Mouse (Mus musculus): ENCODE measurements around the gene Bnip2.

The Bnip2 gene

GRCm38 (mm10) chr9:70003516-70003915, 14.2 kb downstream of the Bnip2 start:
- H3K9me3 ChIP-seq (ENCODE audit: low read length) = no peaks in the 10 kb centered on the region
- no peaks in the 10 kb centered on the region for H3K27me3 ChIP-seq (ENCODE audit: insufficient read depth, low read length)
- no peaks in the 10 kb centered on the region for H3K4me1 ChIP-seq (replicated peaks; ENCODE audit: low read depth, low read length)
- H3K36me3 ChIP-seq (ENCODE audit: insufficient read depth, low read length) = peaks cover 95% of the 10 kb centered on the region
- no peak overlapping the region for H3K4me3 ChIP-seq (replicated peaks; ENCODE audit: low read length)
- no peak for TF ChIP-seq POU5F1 (IDR thresholded peaks at IDR 0.05; ENCODE audit: borderline replicate concordance, low read length)
- TF ChIP-seq NANOG (IDR thresholded peaks at IDR 0.05; ENCODE audit: borderline replicate concordance, low read length) = no peak
- no peak for TF ChIP-seq CTCF (conservative IDR thresholded peaks at IDR 0.05; ENCODE audit: low read length)

- no peaks in the 10 kb centered on the region for H3K27me3 ChIP-seq (ENCODE audit: insufficient read depth, low read length)
- H3K9me3 ChIP-seq (ENCODE audit: low read length) = no peaks in the 10 kb centered on the region
- H3K36me3 ChIP-seq (ENCODE audit: insufficient read depth, low read length) = peaks cover 88% of the 10 kb centered on the region
- peaks cover 6% of the 10 kb centered on the region for H3K4me1 ChIP-seq (replicated peaks; ENCODE audit: low read depth, low read length)
- no peak for TF ChIP-seq NANOG (IDR thresholded peaks at IDR 0.05; ENCODE audit: borderline replicate concordance, low read length)
- TF ChIP-seq POU5F1 (IDR thresholded peaks at IDR 0.05; ENCODE audit: borderline replicate concordance, low read length) = no peak
- TF ChIP-seq CTCF (conservative IDR thresholded peaks at IDR 0.05; ENCODE audit: low read length) = no peak
- H3K4me3 ChIP-seq (replicated peaks; ENCODE audit: low read length) = no peak overlapping the region
Measured at GRCm38 (mm10) chr9:70006984-70007383, 17.7 kb downstream of the Bnip2 start.

GRCm38 (mm10) chr9:70007506-70008248, 18.4 kb downstream of the Bnip2 start:
- TF ChIP-seq POU5F1 (IDR thresholded peaks at IDR 0.05; ENCODE audit: borderline replicate concordance, low read length) (no peak), CTCF (conservative IDR thresholded peaks at IDR 0.05; ENCODE audit: low read length) (no peak), NANOG (IDR thresholded peaks at IDR 0.05; ENCODE audit: borderline replicate concordance, low read length) (no peak)
- no peaks in the 10 kb centered on the region for H3K9me3 ChIP-seq (ENCODE audit: low read length)

GRCm38 (mm10) chr9:70009754-70010304, 20.6 kb downstream of the Bnip2 start:
- peaks cover 24% of the 10 kb centered on the region for H3K4me1 ChIP-seq (replicated peaks; ENCODE audit: low read depth, low read length)
- no peaks in the 10 kb centered on the region for H3K9me3 ChIP-seq (ENCODE audit: low read length)
- no peak for TF ChIP-seq CTCF (conservative IDR thresholded peaks at IDR 0.05; ENCODE audit: low read length)
- no peak for TF ChIP-seq POU5F1 (IDR thresholded peaks at IDR 0.05; ENCODE audit: borderline replicate concordance, low read length)
- no peak for TF ChIP-seq NANOG (IDR thresholded peaks at IDR 0.05; ENCODE audit: borderline replicate concordance, low read length)
- no peaks in the 10 kb centered on the region for H3K27me3 ChIP-seq (ENCODE audit: insufficient read depth, low read length)
- peaks cover 68% of the 10 kb centered on the region for H3K36me3 ChIP-seq (ENCODE audit: insufficient read depth, low read length)
- H3K4me3 ChIP-seq (replicated peaks; ENCODE audit: low read length) = no peak overlapping the region

More at GRCm38 (mm10) chr9:70007506-70008248, 18.4 kb downstream of the Bnip2 start:
- Histone ChIP-seq H3K4me1 (replicated peaks; ENCODE audit: low read depth, low read length) (peaks cover 6% of the 10 kb centered on the region), H3K36me3 (ENCODE audit: insufficient read depth, low read length) (peaks cover 81% of the 10 kb centered on the region), H3K27me3 (ENCODE audit: insufficient read depth, low read length) (no peaks in the 10 kb centered on the region), H3K4me3 (replicated peaks; ENCODE audit: low read length) (no peak overlapping the region)

GRCm38 (mm10) chr9:70010781-70011473, 21.7 kb downstream of the Bnip2 start:
- H3K4me1 ChIP-seq (replicated peaks; ENCODE audit: low read depth, low read length) = peaks cover 31% of the 10 kb centered on the region
- TF ChIP-seq NANOG (IDR thresholded peaks at IDR 0.05; ENCODE audit: borderline replicate concordance, low read length) (no peak), CTCF (conservative IDR thresholded peaks at IDR 0.05; ENCODE audit: low read length) (no peak), POU5F1 (IDR thresholded peaks at IDR 0.05; ENCODE audit: borderline replicate concordance, low read length) (no peak)
- H3K27me3 ChIP-seq (ENCODE audit: insufficient read depth, low read length) = no peaks in the 10 kb centered on the region

GRCm38 (mm10) chr9:70011537-70012407, 22.5 kb downstream of the Bnip2 start:
- Histone ChIP-seq H3K27me3 (ENCODE audit: insufficient read depth, low read length) (no peaks in the 10 kb centered on the region), H3K9me3 (ENCODE audit: low read length) (no peaks in the 10 kb centered on the region), H3K4me1 (replicated peaks; ENCODE audit: low read depth, low read length) (peaks cover 39% of the 10 kb centered on the region), H3K4me3 (replicated peaks; ENCODE audit: low read length) (peak overlapping the region; percentile 92), H3K36me3 (ENCODE audit: insufficient read depth, low read length) (peaks cover 63% of the 10 kb centered on the region)
- TF ChIP-seq NANOG (IDR thresholded peaks at IDR 0.05; ENCODE audit: borderline replicate concordance, low read length) = no peak
- TF ChIP-seq CTCF (conservative IDR thresholded peaks at IDR 0.05; ENCODE audit: low read length) = no peak
- TF ChIP-seq POU5F1 (IDR thresholded peaks at IDR 0.05; ENCODE audit: borderline replicate concordance, low read length) = no peak

More at GRCm38 (mm10) chr9:70010781-70011473, 21.7 kb downstream of the Bnip2 start:
- Histone ChIP-seq H3K36me3 (ENCODE audit: insufficient read depth, low read length) (peaks cover 63% of the 10 kb centered on the region), H3K9me3 (ENCODE audit: low read length) (no peaks in the 10 kb centered on the region), H3K4me3 (replicated peaks; ENCODE audit: low read length) (no peak overlapping the region)

- Histone ChIP-seq H3K4me1 (replicated peaks; ENCODE audit: low read depth, low read length) (peaks cover 40% of the 10 kb centered on the region), H3K36me3 (ENCODE audit: insufficient read depth, low read length) (peaks cover 64% of the 10 kb centered on the region), H3K27me3 (ENCODE audit: insufficient read depth, low read length) (no peaks in the 10 kb centered on the region), H3K4me3 (replicated peaks; ENCODE audit: low read length) (peak within 1 kb of the TSS; percentile 92), H3K9me3 (ENCODE audit: low read length) (no peaks in the 10 kb centered on the region)
- no peak for TF ChIP-seq CTCF (conservative IDR thresholded peaks at IDR 0.05; ENCODE audit: low read length)
- TF ChIP-seq NANOG (IDR thresholded peaks at IDR 0.05; ENCODE audit: borderline replicate concordance, low read length) = no peak
- TF ChIP-seq POU5F1 (IDR thresholded peaks at IDR 0.05; ENCODE audit: borderline replicate concordance, low read length) = no peak
Measured at GRCm38 (mm10) chr9:70012408-70012901, 23.2 kb downstream of the Bnip2 start, which contains the start of gene Gtf2a2. Gtf2a2 (plus strand) TSS chr9:70012550.
